Mouse (Mus musculus) limb, embryonic 14.5 days (tissue): ENCODE results near the gene Spdye4c. TPM values are rescaled to one million over a fixed set of nuclear protein-coding genes. Genes with fewer than 3 reads are reported as not detected.

Source experiments
- ATAC-seq: fragments of 200-750 bp; cut with Nextera tagmentation; 2 replicates; pipeline ENCODE4 v1.8.0; 2017; ENCODE audit warnings: low read depth, moderate number of reproducible peaks, moderate TSS enrichment; ENCODE audit not compliant: low FRiP score
- DNase-seq: peaks from one replicate; pipeline ENCODE4 v3.0.0-alpha.2; 2015; ENCODE audit warnings: low spot score
- H3K27ac ChIP-seq: fragments of 300-500 bp; sonication (generic); replicated peaks from 2 replicates; pipeline ENCODE4 v1.5.1; 2014; ENCODE audit warnings: low read depth, mild to moderate bottlenecking, low read length, moderate library complexity, mixed read lengths
- H3K27me3 ChIP-seq: fragments of 300-500 bp; sonication (generic); 2 replicates; pipeline ENCODE4 v1.6.1; 2014; ENCODE audit warnings: low read length, mixed read lengths; ENCODE audit not compliant: control insufficient read depth, insufficient read depth
- H3K36me3 ChIP-seq: fragments of 300-500 bp; sonication (generic); 2 replicates; pipeline ENCODE4 v1.6.1; 2014; ENCODE audit warnings: mild to moderate bottlenecking, low read length, moderate library complexity, mixed read lengths; ENCODE audit not compliant: control insufficient read depth, insufficient read depth
- H3K4me1 ChIP-seq: fragments of 300-500 bp; sonication (generic); 2 replicates; pipeline ENCODE4 v1.6.1; 2014; ENCODE audit warnings: antibody characterized with exemption, low read length, mixed read lengths; ENCODE audit not compliant: control insufficient read depth, insufficient read depth
- H3K4me2 ChIP-seq: fragments of 300-500 bp; sonication (generic); replicated peaks from 2 replicates; pipeline ENCODE4 v1.6.1; 2014; ENCODE audit warnings: low read depth, mild to moderate bottlenecking, low read length, moderate library complexity; ENCODE audit not compliant: severe bottlenecking
- H3K4me3 ChIP-seq: fragments of 300-500 bp; sonication (generic); replicated peaks from 2 replicates; pipeline ENCODE4 v1.5.1; 2014; ENCODE audit warnings: low read length
- H3K9ac ChIP-seq: fragments of 300-500 bp; sonication (generic); 2 replicates; pipeline ENCODE4 v1.6.1; 2014; ENCODE audit warnings: mild to moderate bottlenecking, low read depth, low read length, moderate library complexity; ENCODE audit not compliant: severe bottlenecking
- H3K9me3 ChIP-seq: fragments of 300-500 bp; sonication (generic); 2 replicates; pipeline ENCODE4 v1.6.1; 2016; ENCODE audit warnings: low read length; ENCODE audit not compliant: control insufficient read depth
- POLR2A ChIP-seq: fragments of 200-500 bp; IDR thresholded peaks from 2 replicates; pipeline ENCODE4 v1.8.0; 2012; ENCODE audit warnings: inconsistent platforms, mild to moderate bottlenecking, moderate library complexity, borderline replicate concordance; ENCODE audit not compliant: insufficient read depth, insufficient read length; ENCODE audit errors: extremely low read depth
- WGBS: fragments of 180-500 bp; shearing (Covaris S2); extraction: QIAGEN DNeasy Blood & Tissue Kit; methylation state at CpG from one replicate; pipeline ENCODE4 v1.1.7; 2014; 5-methylcytosine and 5-hydroxymethylcytosine counted together
- polyA plus RNA-seq, 2 experiments: library from polyadenylated mRNA; depleted of rRNA in 1 of 2; stranded (reverse) in 1 of 2; unstranded in 1 of 2; fragments of >200 nt; fragmentation: Nextera tagmentation in 1 of 2; extraction: Ambion mirVana in 1 of 2; gene quantifications; 2 replicates each; pipeline versions ENCODE4 v1.2.1 to v1.2.3; 2012 to 2014

Spdye4c gene
- polyA plus RNA-seq, 2 experiments: not detected

GRCm38 (mm10) chr2:128555082-128555481 is 35.9 kb upstream of the Spdye4c start:
- H3K4me1 ChIP-seq: peaks cover 2% of the 10 kb centered on the region
- TF ChIP-seq POLR2A: no peak
- H3K27ac ChIP-seq: no peak overlapping the region
- H3K4me3 ChIP-seq: no peak overlapping the region
- no peaks in the 10 kb centered on the region for H3K27me3 ChIP-seq
- no peak for DNase-seq
- H3K9me3 ChIP-seq: no peaks in the 10 kb centered on the region
- ATAC-seq: no peak
- no peaks in the 10 kb centered on the region for H3K36me3 ChIP-seq
- no peak overlapping the region for H3K4me2 ChIP-seq
- no peak overlapping the region for H3K9ac ChIP-seq
- 78% methylated on average over 9 of the region's 9 CpGs for WGBS

- no peak for TF ChIP-seq POLR2A
- WGBS: 94% methylated on average over 3 of the region's 3 CpGs
Measured at GRCm38 (mm10) chr2:128564195-128564594, 26.8 kb upstream of the Spdye4c start.

GRCm38 (mm10) chr2:128565904-128566303 is 25.1 kb upstream of the Spdye4c start:
- WGBS: 45% methylated on average over 8 of the region's 8 CpGs
- Histone ChIP-seq H3K9ac (no peak overlapping the region), H3K9me3 (no peaks in the 10 kb centered on the region), H3K4me3 (no peak overlapping the region), H3K36me3 (no peaks in the 10 kb centered on the region), H3K27me3 (no peaks in the 10 kb centered on the region), H3K4me1 (peaks cover 12% of the 10 kb centered on the region), H3K4me2 (no peak overlapping the region), H3K27ac (no peak overlapping the region)
- DNase-seq (no peak), ATAC-seq (no peak)
- TF ChIP-seq POLR2A: no peak

More at GRCm38 (mm10) chr2:128564195-128564594, 26.8 kb upstream of the Spdye4c start:
- no peak overlapping the region for H3K4me3 ChIP-seq
- peaks cover 12% of the 10 kb centered on the region for H3K4me1 ChIP-seq
- H3K4me2 ChIP-seq: no peak overlapping the region
- no peak overlapping the region for H3K9ac ChIP-seq
- no peaks in the 10 kb centered on the region for H3K36me3 ChIP-seq
- H3K27ac ChIP-seq: no peak overlapping the region
- H3K9me3 ChIP-seq: no peaks in the 10 kb centered on the region
- H3K27me3 ChIP-seq: no peaks in the 10 kb centered on the region
- no peak for ATAC-seq
- no peak for DNase-seq

GRCm38 (mm10) chr2:128566304-128567147 is 24.5 kb upstream of the Spdye4c start:
- no peaks in the 10 kb centered on the region for H3K27me3 ChIP-seq
- DNase-seq (no peak), ATAC-seq (no peak)
- H3K4me3 ChIP-seq: no peak overlapping the region
- H3K9me3 ChIP-seq: no peaks in the 10 kb centered on the region
- no peak overlapping the region for H3K9ac ChIP-seq
- 60% methylated on average over 10 of the region's 10 CpGs for WGBS
- no peaks in the 10 kb centered on the region for H3K36me3 ChIP-seq
- TF ChIP-seq POLR2A: no peak
- H3K27ac ChIP-seq: no peak overlapping the region
- H3K4me1 ChIP-seq: peaks cover 12% of the 10 kb centered on the region
- no peak overlapping the region for H3K4me2 ChIP-seq

- TF ChIP-seq POLR2A: no peak
- ATAC-seq: no peak
- Histone ChIP-seq H3K4me1 (peaks cover 14% of the 10 kb centered on the region), H3K4me2 (no peak overlapping the region), H3K27ac (no peak overlapping the region), H3K27me3 (no peaks in the 10 kb centered on the region), H3K36me3 (no peaks in the 10 kb centered on the region), H3K4me3 (no peak overlapping the region), H3K9me3 (no peaks in the 10 kb centered on the region), H3K9ac (no peak overlapping the region)
- DNase-seq: no peak
- 53% methylated on average over 6 of the region's 6 CpGs for WGBS
Measured at GRCm38 (mm10) chr2:128568018-128568417, 23.0 kb upstream of the Spdye4c start.
